Mouse (Mus musculus): ENCODE data around the gene Zfand2b.

GRCm38 (mm10) chr1:75133421-75134207, 34.8 kb upstream of the Zfand2b start, which contains the start of gene Slc23a3:
- no peak for TF ChIP-seq CTCF (IDR thresholded peaks at IDR 0.05; ENCODE audit: control insufficient read depth, insufficient read depth, insufficient replicate concordance, low read depth, low read length)
- TF ChIP-seq POLR2A (IDR thresholded peaks at IDR 0.05; ENCODE audit: control insufficient read depth, low read depth, low read length), result no peak

Data from testis, adult 2 months (tissue).